ENCODE assay signal across 8 mouse cellular contexts in genomic region chr1:89656643-89657321, GRCm38 (mm10).
DNase-seq lines count a peak whose midpoint lies in the region; ATAC-seq and TF ChIP-seq lines count a peak whose summit lies in the region.

No protein-coding gene starts in this region.

- no peak for TF ChIP-seq CTCF in hindbrain, postnatal 0 days (IDR thresholded peaks at IDR 0.05; ENCODE audit: low read depth)

- no peak overlapping the region for H3K27ac ChIP-seq in hindbrain, postnatal 0 days
- no peak overlapping the region for H3K27ac ChIP-seq in hindbrain, embryonic 14.5 days
- H3K27ac ChIP-seq in neural tube, embryonic 15.5 days (replicated peaks): peak overlapping the region; percentile 4; the same call in 1 of the 2 replicates

- H3K36me3 ChIP-seq in hindbrain, postnatal 0 days (ENCODE audit: insufficient read depth, low read length): no peaks in the 10 kb centered on the region
- no peaks in the 10 kb centered on the region for H3K36me3 ChIP-seq in hindbrain, embryonic 14.5 days (replicated peaks; ENCODE audit: control insufficient read depth, insufficient read depth)
- no peaks in the 10 kb centered on the region for H3K36me3 ChIP-seq in neural tube, embryonic 15.5 days

- H3K4me2 ChIP-seq in hindbrain, postnatal 0 days (ENCODE audit: low read depth, low read length): no peak overlapping the region
- no peak overlapping the region for H3K4me2 ChIP-seq in hindbrain, embryonic 14.5 days (replicated peaks)
- H3K4me2 ChIP-seq in neural tube, embryonic 15.5 days: no peak overlapping the region

- ATAC-seq in hindbrain, postnatal 0 days: no peak
- ATAC-seq in hindbrain, embryonic 14.5 days (ENCODE audit: low FRiP score): no peak
- no peak; the same call in 1 of the 2 replicates for ATAC-seq in neural tube, embryonic 15.5 days (ENCODE audit: low FRiP score)

- peak; percentile 43 for DNase-seq in hindbrain, postnatal 0 days (ENCODE audit: low spot score)
- DNase-seq in hindbrain, embryonic 14.5 days (ENCODE audit: low spot score): no peak
- DNase-seq in adrenal gland, adult (ENCODE audit: inconsistent age in 2 of 2, low spot score in 1 of 2): peak; percentile 76 to 82
- peak; percentile 25 for DNase-seq in fat pad, adult 2 months (ENCODE audit: extremely low read depth, low read depth, low spot score)
- peak; percentile 31 to 41 for DNase-seq in layer of hippocampus, postnatal 10 days (ENCODE audit: low spot score in 2 of 2)
- no peak for DNase-seq in thymus, postnatal 10 days (ENCODE audit: low spot score in 2 of 2)
- no peak for DNase-seq in urinary bladder, postnatal 36 days (ENCODE audit: low spot score in 2 of 2)

- 31% methylated on average over 11 of the region's 11 CpGs for WGBS in hindbrain, postnatal 0 days
- WGBS in hindbrain, embryonic 14.5 days: 37% methylated on average over 11 of the region's 11 CpGs
- WGBS in neural tube, embryonic 15.5 days: 23% methylated on average over 11 of the region's 11 CpGs

- H3K27me3 ChIP-seq in hindbrain, postnatal 0 days (ENCODE audit: insufficient read depth, low read length): no peaks in the 10 kb centered on the region
- no peaks in the 10 kb centered on the region for H3K27me3 ChIP-seq in hindbrain, embryonic 14.5 days (ENCODE audit: control insufficient read depth, insufficient read depth, low read length)
- no peaks in the 10 kb centered on the region for H3K27me3 ChIP-seq in neural tube, embryonic 15.5 days (replicated peaks)

- H3K4me3 ChIP-seq in hindbrain, postnatal 0 days (ENCODE audit: low read length): no peak overlapping the region
- H3K4me3 ChIP-seq in hindbrain, embryonic 14.5 days (replicated peaks; ENCODE audit: low read length): no peak overlapping the region
- H3K4me3 ChIP-seq in neural tube, embryonic 15.5 days (replicated peaks): no peak overlapping the region

- H3K9ac ChIP-seq in hindbrain, postnatal 0 days (replicated peaks; ENCODE audit: low read length): no peak overlapping the region
- no peak overlapping the region for H3K9ac ChIP-seq in hindbrain, embryonic 14.5 days
- H3K9ac ChIP-seq in neural tube, embryonic 15.5 days (replicated peaks): no peak overlapping the region

- H3K4me1 ChIP-seq in hindbrain, postnatal 0 days (ENCODE audit: insufficient read depth, low read length): 0 out of 2 replicates have a peak, but pooled peaks cover 3% of the 10 kb centered on the region
- peaks cover 15% of the 10 kb centered on the region; the same call in 1 of the 2 replicates for H3K4me1 ChIP-seq in hindbrain, embryonic 14.5 days (replicated peaks; ENCODE audit: control insufficient read depth, insufficient read depth, low read length)
- peaks cover 15% of the 10 kb centered on the region for H3K4me1 ChIP-seq in neural tube, embryonic 15.5 days

- H3K9me3 ChIP-seq in hindbrain, postnatal 0 days (ENCODE audit: low read length): no peaks in the 10 kb centered on the region
- no peaks in the 10 kb centered on the region for H3K9me3 ChIP-seq in hindbrain, embryonic 14.5 days (ENCODE audit: control insufficient read depth, low read length)
- H3K9me3 ChIP-seq in neural tube, embryonic 15.5 days (replicated peaks): no peaks in the 10 kb centered on the region

Comparison
In these comparisons a context has a peak if more than half of its experiments do, and no peak if none do; other contexts are left out.
1. DNase-seq: peak in hindbrain, postnatal 0 days (single experiment), adrenal gland, adult (2 of 2), fat pad, adult 2 months (single experiment) and layer of hippocampus, postnatal 10 days (2 of 2); none in hindbrain, embryonic 14.5 days (single experiment), thymus, postnatal 10 days (0 of 2) and urinary bladder, postnatal 36 days (0 of 2).